8 mouse cellular contexts compared by ENCODE assay signal in the genomic region with DNA sequence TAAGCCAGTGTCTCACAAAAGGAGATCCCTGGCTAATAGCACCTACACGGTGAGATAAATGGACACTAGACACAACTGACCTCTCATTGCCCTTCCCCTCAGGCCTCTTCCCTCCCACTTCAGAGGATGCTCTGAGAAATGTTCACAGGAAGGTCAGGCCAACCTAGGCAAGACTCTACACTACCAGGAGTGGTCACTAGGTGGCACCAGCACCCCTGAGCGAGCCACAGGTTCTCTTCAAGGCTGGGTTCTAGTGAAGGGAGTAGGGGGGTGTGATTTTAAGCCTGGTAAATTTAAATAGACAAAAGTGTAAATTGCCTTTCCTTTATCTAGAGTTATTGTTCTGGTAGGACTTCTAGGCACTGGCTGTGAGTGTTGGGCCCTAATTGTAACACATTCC.
DNase-seq lines count a peak whose midpoint lies in the region; ATAC-seq and TF ChIP-seq lines count a peak whose summit lies in the region.

No protein-coding gene starts in this region.

- 1% methylated on average over 2 of the region's 2 CpGs for WGBS in heart, adult 2 months
- WGBS in heart, embryonic 12.5 days = 16% methylated on average over 2 of the region's 2 CpGs
- WGBS in spleen, adult 2 months = 9% methylated on average over 2 of the region's 2 CpGs

- no peak overlapping the region for H3K9ac ChIP-seq in heart, adult 2 months (ENCODE audit: low read depth, low read length)
- no peak overlapping the region for H3K9ac ChIP-seq in heart, embryonic 12.5 days

- peak; percentile 67; the same call in 1 of the 2 replicates for TF ChIP-seq EP300 in heart, adult 2 months (IDR thresholded peaks at IDR 0.05; ENCODE audit: insufficient read depth, low read depth, low read length)

- no peaks in the 10 kb centered on the region for H3K79me2 ChIP-seq in heart, adult 2 months (replicated peaks; ENCODE audit: control insufficient read depth, insufficient read depth, low read length)

- TF ChIP-seq CTCF in heart, adult 2 months (IDR thresholded peaks at IDR 0.05) = no peak; the same call in 1 of the 2 replicates
- peak; percentile 94 for TF ChIP-seq CTCF in bone marrow macrophage, adult 2 months (IDR thresholded peaks at IDR 0.05; ENCODE audit: low read depth, low read length)
- peak; percentile 83; the same call in 1 of the 2 replicates for TF ChIP-seq CTCF in spleen, adult 2 months (IDR thresholded peaks at IDR 0.05; ENCODE audit: extremely low read depth, insufficient read depth, insufficient read length, insufficient replicate concordance)

- H3K27ac ChIP-seq in heart, adult 2 months = no peak overlapping the region
- H3K27ac ChIP-seq in heart, embryonic 12.5 days (ENCODE audit: poor library complexity, severe bottlenecking) = no peak overlapping the region
- H3K27ac ChIP-seq in bone marrow macrophage, adult 2 months (ENCODE audit: insufficient read depth, low read depth, low read length) = no peak overlapping the region
- no peak overlapping the region for H3K27ac ChIP-seq in spleen, adult 2 months (ENCODE audit: insufficient read depth, low read length)

- H3K4me3 ChIP-seq in heart, adult 2 months = no peak overlapping the region
- no peak overlapping the region for H3K4me3 ChIP-seq in heart, embryonic 12.5 days
- no peak overlapping the region for H3K4me3 ChIP-seq in bone marrow macrophage, adult 2 months (ENCODE audit: insufficient read depth, low read length)
- no peak overlapping the region for H3K4me3 ChIP-seq in spleen, adult 2 months (ENCODE audit: extremely low read depth, insufficient read depth, insufficient read length)

- H3K4me2 ChIP-seq in heart, embryonic 12.5 days = no peak overlapping the region

- no peaks in the 10 kb centered on the region for H3K36me3 ChIP-seq in heart, adult 2 months (ENCODE audit: control insufficient read depth, insufficient read depth, low read length)
- H3K36me3 ChIP-seq in heart, embryonic 12.5 days = no peaks in the 10 kb centered on the region
- H3K36me3 ChIP-seq in spleen, adult 2 months (ENCODE audit: control insufficient read depth, insufficient read depth, low read length) = no peaks in the 10 kb centered on the region

- intact Hi-C loops in heart, adult 2 months (cut with DNase I) = loop anchor here (1.0 to 5.0 kb wide), 3 partner anchors 77 to 99 kb away; partner anchors contain the start of gene Insig1
- intact Hi-C loops in heart, postnatal 36 days (cut with DNase I) = loop anchor here (1.0 to 5.0 kb wide), 3 partner anchors 42 to 99 kb away; partner anchors contain the start of gene Insig1

- no peaks in the 10 kb centered on the region for H3K27me3 ChIP-seq in heart, adult 2 months (ENCODE audit: control insufficient read depth, insufficient read depth, low read length)
- no peaks in the 10 kb centered on the region for H3K27me3 ChIP-seq in heart, embryonic 12.5 days (replicated peaks)
- no peaks in the 10 kb centered on the region for H3K27me3 ChIP-seq in spleen, adult 2 months (ENCODE audit: control insufficient read depth, insufficient read depth, low read length)

- H3K4me1 ChIP-seq in heart, adult 2 months (ENCODE audit: control insufficient read depth, insufficient read depth, low read length) = no peaks in the 10 kb centered on the region
- H3K4me1 ChIP-seq in heart, embryonic 12.5 days (replicated peaks) = no peaks in the 10 kb centered on the region
- peaks cover 8% of the 10 kb centered on the region for H3K4me1 ChIP-seq in bone marrow macrophage, adult 2 months (ENCODE audit: control insufficient read depth, insufficient read depth, low read length)
- no peaks in the 10 kb centered on the region for H3K4me1 ChIP-seq in spleen, adult 2 months (ENCODE audit: control insufficient read depth, insufficient read depth, insufficient read length)

- ATAC-seq in heart, embryonic 12.5 days (ENCODE audit: insufficient number of reproducible peaks, low FRiP score) = no peak
- ATAC-seq in erythroblast, adult 5-6 weeks (replicated peaks; ENCODE audit: low FRiP score, poor library complexity, severe bottlenecking) = peak; percentile 70

- no peak for TF ChIP-seq POLR2A in heart, adult 2 months (IDR thresholded peaks at IDR 0.05; ENCODE audit: insufficient read depth, low read depth, low read length)
- TF ChIP-seq POLR2A in bone marrow macrophage, adult 2 months (IDR thresholded peaks at IDR 0.05; ENCODE audit: borderline replicate concordance, low read depth, low read length) = no peak
- no peak for TF ChIP-seq POLR2A in spleen, adult 2 months (IDR thresholded peaks at IDR 0.05; ENCODE audit: low read depth, low read length)

- no peaks in the 10 kb centered on the region for H3K9me3 ChIP-seq in heart, embryonic 12.5 days (replicated peaks)

- DNase-seq in heart, adult 2 months = peak; percentile 60 to 84
- DNase-seq in heart, postnatal 36 days = peak; percentile 78 to 87
- peak; percentile 75 to 94 for DNase-seq in layer of hippocampus, postnatal 25 days (ENCODE audit: extremely low spot score in 1 of 2, low spot score in 1 of 2)
- DNase-seq in mesoderm, embryonic 11.5 days (ENCODE audit: low read depth, low spot score) = peak; percentile 62
- DNase-seq in spleen, adult 2 months (ENCODE audit: low read depth in 1 of 2, low spot score in 2 of 2) = peak in 1 of 2 experiments; percentile 54
